Mouse (Mus musculus): ENCODE data around the gene Serpinb9d. TPM values are rescaled to one million over a fixed set of nuclear protein-coding genes. Genes with fewer than 3 reads are reported as not detected.
"Not testable (repeated sequence)": the region's sequence is repeated elsewhere in the genome, so short reads cannot be mapped to it uniquely, and the experiment has no call there.

The Serpinb9d gene
- polyA plus RNA-seq (2012; rRNA removed) = not detected in 2 replicates
- polyA plus RNA-seq (2014; fragmentation: Nextera tagmentation; extraction: Ambion mirVana) = not detected in 2 replicates

GRCm38 (mm10) chr13:33192659-33193058 lies at the start of gene Serpinb9d:
Gene Serpinb9d (plus strand): TSS chr13:33192959.
- TF ChIP-seq POLR2A (IDR thresholded peaks at IDR 0.05; ENCODE audit: borderline replicate concordance, extremely low read depth, insufficient read depth, insufficient read length) = no peak
- Histone ChIP-seq H3K27ac (replicated peaks; ENCODE audit: low read depth, low read length) (no peak within 1 kb of the TSS), H3K36me3 (ENCODE audit: control insufficient read depth, insufficient read depth, low read length) (no peaks in the 10 kb centered on the region), H3K9ac (ENCODE audit: low read depth, low read length, severe bottlenecking) (no peak within 1 kb of the TSS), H3K4me1 (ENCODE audit: control insufficient read depth, insufficient read depth, low read length) (no peaks in the 10 kb centered on the region), H3K9me3 (ENCODE audit: control insufficient read depth, low read length) (no peaks in the 10 kb centered on the region), H3K27me3 (ENCODE audit: control insufficient read depth, insufficient read depth, low read length) (no peaks in the 10 kb centered on the region), H3K4me3 (replicated peaks; ENCODE audit: low read length) (no peak within 1 kb of the TSS), H3K4me2 (replicated peaks; ENCODE audit: low read depth, low read length, severe bottlenecking) (no peak within 1 kb of the TSS)
- no peak for DNase-seq (ENCODE audit: low spot score)
- WGBS = 77% methylated on average over 5 of the region's 5 CpGs
- no peak for ATAC-seq (ENCODE audit: low FRiP score, low read depth)

- no peak within 1 kb of the TSS for H3K27ac ChIP-seq (replicated peaks; ENCODE audit: low read depth, low read length)
- TF ChIP-seq POLR2A (IDR thresholded peaks at IDR 0.05; ENCODE audit: borderline replicate concordance, extremely low read depth, insufficient read depth, insufficient read length) = no peak
- H3K36me3 ChIP-seq (ENCODE audit: control insufficient read depth, insufficient read depth, low read length) = no peaks in the 10 kb centered on the region
- no peak for DNase-seq (ENCODE audit: low spot score)
- no peaks in the 10 kb centered on the region for H3K9me3 ChIP-seq (ENCODE audit: control insufficient read depth, low read length)
- H3K4me1 ChIP-seq (ENCODE audit: control insufficient read depth, insufficient read depth, low read length) = no peaks in the 10 kb centered on the region
- WGBS = 63% methylated on average over 4 of the region's 4 CpGs
- no peaks in the 10 kb centered on the region for H3K27me3 ChIP-seq (ENCODE audit: control insufficient read depth, insufficient read depth, low read length)
- no peak within 1 kb of the TSS for H3K4me3 ChIP-seq (replicated peaks; ENCODE audit: low read length)
- no peak within 1 kb of the TSS for H3K9ac ChIP-seq (ENCODE audit: low read depth, low read length, severe bottlenecking)
- H3K4me2 ChIP-seq (replicated peaks; ENCODE audit: low read depth, low read length, severe bottlenecking) = no peak within 1 kb of the TSS
- ATAC-seq (ENCODE audit: low FRiP score, low read depth) = no peak
Measured at GRCm38 (mm10) chr13:33159642-33160041, 33.1 kb upstream of the Serpinb9d start, which contains the start of gene Serpinb9c. Gene Serpinb9c (minus strand): TSS chr13:33159742.

- DNase-seq (ENCODE audit: low spot score); H3K4me3 ChIP-seq (replicated peaks; ENCODE audit: low read length); H3K9me3 ChIP-seq (ENCODE audit: control insufficient read depth, low read length); H3K27ac ChIP-seq (replicated peaks; ENCODE audit: low read depth, low read length); H3K4me2 ChIP-seq (replicated peaks; ENCODE audit: low read depth, low read length, severe bottlenecking); H3K9ac ChIP-seq (ENCODE audit: low read depth, low read length, severe bottlenecking); H3K27me3 ChIP-seq (ENCODE audit: control insufficient read depth, insufficient read depth, low read length); H3K4me1 ChIP-seq (ENCODE audit: control insufficient read depth, insufficient read depth, low read length); H3K36me3 ChIP-seq (ENCODE audit: control insufficient read depth, insufficient read depth, low read length); ATAC-seq (ENCODE audit: low FRiP score, low read depth): not testable (repeated sequence)
- 79% methylated on average over 1 of the region's 1 CpGs for WGBS
Measured at GRCm38 (mm10) chr13:33190486-33190885, 2.3 kb upstream of the Serpinb9d start.

GRCm38 (mm10) chr13:33199740-33200139 lies 7.0 kb downstream of the Serpinb9d start:
- no peak overlapping the region for H3K4me3 ChIP-seq (replicated peaks; ENCODE audit: low read length)
- no peak overlapping the region for H3K4me2 ChIP-seq (replicated peaks; ENCODE audit: low read depth, low read length, severe bottlenecking)
- no peaks in the 10 kb centered on the region for H3K4me1 ChIP-seq (ENCODE audit: control insufficient read depth, insufficient read depth, low read length)
- H3K9ac ChIP-seq (ENCODE audit: low read depth, low read length, severe bottlenecking) = no peak overlapping the region
- H3K27ac ChIP-seq (replicated peaks; ENCODE audit: low read depth, low read length) = no peak overlapping the region
- WGBS = 71% methylated on average over 2 of the region's 2 CpGs
- no peak for ATAC-seq (ENCODE audit: low FRiP score, low read depth)
- H3K36me3 ChIP-seq (ENCODE audit: control insufficient read depth, insufficient read depth, low read length) = no peaks in the 10 kb centered on the region
- no peaks in the 10 kb centered on the region for H3K9me3 ChIP-seq (ENCODE audit: control insufficient read depth, low read length)
- TF ChIP-seq POLR2A (IDR thresholded peaks at IDR 0.05; ENCODE audit: borderline replicate concordance, extremely low read depth, insufficient read depth, insufficient read length) = no peak
- DNase-seq (ENCODE audit: low spot score) = no peak
- no peaks in the 10 kb centered on the region for H3K27me3 ChIP-seq (ENCODE audit: control insufficient read depth, insufficient read depth, low read length)

GRCm38 (mm10) chr13:33249312-33249711 lies 56.6 kb downstream of the Serpinb9d start, which contains the start of gene Serpinb9e:
Gene Serpinb9e (plus strand): TSS chr13:33249612.
- not testable (repeated sequence) for H3K36me3 ChIP-seq (ENCODE audit: control insufficient read depth, insufficient read depth, low read length); H3K27me3 ChIP-seq (ENCODE audit: control insufficient read depth, insufficient read depth, low read length); ATAC-seq (ENCODE audit: low FRiP score, low read depth); H3K4me3 ChIP-seq (replicated peaks; ENCODE audit: low read length); H3K27ac ChIP-seq (replicated peaks; ENCODE audit: low read depth, low read length); DNase-seq (ENCODE audit: low spot score); H3K9ac ChIP-seq (ENCODE audit: low read depth, low read length, severe bottlenecking); H3K4me2 ChIP-seq (replicated peaks; ENCODE audit: low read depth, low read length, severe bottlenecking); H3K4me1 ChIP-seq (ENCODE audit: control insufficient read depth, insufficient read depth, low read length); H3K9me3 ChIP-seq (ENCODE audit: control insufficient read depth, low read length)
- WGBS = 83% methylated on average over 2 of the region's 2 CpGs

Other genes starting within 250 kb of the Serpinb9d start
- 0.73 and 1.0 TPM in 2 replicates for gene Serpinb6b, start 227.8 kb upstream of the Serpinb9d start, polyA plus RNA-seq (2012; rRNA removed)
- gene Serpinb6b, start 227.8 kb upstream of the Serpinb9d start, polyA plus RNA-seq (2014; fragmentation: Nextera tagmentation; extraction: Ambion mirVana) = 1.5 and 1.6 TPM in 2 replicates
- gene Serpinb9, start 189.7 kb upstream of the Serpinb9d start, polyA plus RNA-seq (2012; rRNA removed) = 2.4 and 2.6 TPM in 2 replicates
- gene Serpinb9, start 189.7 kb upstream of the Serpinb9d start, polyA plus RNA-seq (2014; fragmentation: Nextera tagmentation; extraction: Ambion mirVana) = 4.2 and 4.6 TPM in 2 replicates
- gene Serpinb9b, start 165.5 kb upstream of the Serpinb9d start, polyA plus RNA-seq (2012; rRNA removed) = 0.10 TPM in 2 replicates
- 0.10 TPM in 1 of 2 replicates, not detected in the other for gene Serpinb9b, start 165.5 kb upstream of the Serpinb9d start, polyA plus RNA-seq (2014; fragmentation: Nextera tagmentation; extraction: Ambion mirVana)
- gene Serpinb1b, start 114.4 kb upstream of the Serpinb9d start, polyA plus RNA-seq (2012; rRNA removed) = 0.14 and 0.26 TPM in 2 replicates
- 1.1 and 1.6 TPM in 2 replicates for gene Serpinb1b, start 114.4 kb upstream of the Serpinb9d start, polyA plus RNA-seq (2014; fragmentation: Nextera tagmentation; extraction: Ambion mirVana)
- gene Serpinb9c, start 33.2 kb upstream of the Serpinb9d start, polyA plus RNA-seq (2012; rRNA removed) = 0.05 and 0.14 TPM in 2 replicates
- gene Serpinb9c, start 33.2 kb upstream of the Serpinb9d start, polyA plus RNA-seq (2014; fragmentation: Nextera tagmentation; extraction: Ambion mirVana) = not detected in 2 replicates
- 0.17 and 0.24 TPM in 2 replicates for gene Serpinb9e, start 56.7 kb downstream of the Serpinb9d start, polyA plus RNA-seq (2012; rRNA removed)
- gene Serpinb9e, start 56.7 kb downstream of the Serpinb9d start, polyA plus RNA-seq (2014; fragmentation: Nextera tagmentation; extraction: Ambion mirVana) = not detected in 2 replicates
- 0.11 and 0.14 TPM in 2 replicates for gene Serpinb9f, start 131.1 kb downstream of the Serpinb9d start, polyA plus RNA-seq (2012; rRNA removed)
- not detected in 2 replicates for gene Serpinb9f, start 131.1 kb downstream of the Serpinb9d start, polyA plus RNA-seq (2014; fragmentation: Nextera tagmentation; extraction: Ambion mirVana)
- gene Gm11397, start 202.8 kb downstream of the Serpinb9d start, polyA plus RNA-seq (2012; rRNA removed) = not detected in 2 replicates
- gene Gm11397, start 202.8 kb downstream of the Serpinb9d start, polyA plus RNA-seq (2014; fragmentation: Nextera tagmentation; extraction: Ambion mirVana) = not detected in 2 replicates